Comparison of ENCODE assay signal across 21 mouse cellular contexts in genomic region chr6:29600188-29600587, GRCm38 (mm10).
"Had no signal": no experiment of that assay in that cellular context is flagged by ENCODE, and none has a peak within 500 bp of the region (broad histone marks: within the 10 kb centered on the region; RNA-seq: fewer than 3 reads in every experiment).

No protein-coding gene starts in this region.

- H3K4me3 ChIP-seq: midbrain, embryonic 10.5 days; midbrain, embryonic 12.5 days; myocyte; neural tube, embryonic 13.5 days; neural tube, embryonic 15.5 days; stomach, embryonic 15.5 days had no signal

- H3K27me3 ChIP-seq: midbrain, embryonic 12.5 days; neural tube, embryonic 13.5 days; neural tube, embryonic 15.5 days; stomach, embryonic 15.5 days had no signal

- DNase-seq: lung, adult 18-20 months; lung, embryonic 14.5 days; lung, postnatal 10 days; lung, postnatal 4 days; midbrain, embryonic 14.5 days; retina, postnatal 1 day; right cerebral cortex, adult 18-20 months; right cerebral cortex, postnatal 25 days; right cerebral cortex, postnatal 4 days; spleen, adult 18-20 months; thymus, adult 2 months; thymus, postnatal 25 days; thymus, postnatal 4 days had no signal

- H3K36me3 ChIP-seq: midbrain, embryonic 12.5 days; neural tube, embryonic 13.5 days; neural tube, embryonic 15.5 days; stomach, embryonic 15.5 days had no signal

- H3K9ac ChIP-seq: lung, embryonic 14.5 days; midbrain, embryonic 12.5 days; neural tube, embryonic 13.5 days; neural tube, embryonic 15.5 days; stomach, embryonic 15.5 days had no signal

- ATAC-seq: midbrain, embryonic 16.5 days had no signal

- H3K4me2 ChIP-seq: lung, embryonic 14.5 days; midbrain, embryonic 12.5 days; neural tube, embryonic 13.5 days; neural tube, embryonic 15.5 days; stomach, embryonic 15.5 days had no signal

- H3K27ac ChIP-seq: midbrain, embryonic 10.5 days; midbrain, embryonic 12.5 days; neural tube, embryonic 13.5 days; neural tube, embryonic 15.5 days; stomach, embryonic 15.5 days; stomach, postnatal 0 days had no signal

- H3K4me1 ChIP-seq: neural tube, embryonic 15.5 days; stomach, embryonic 15.5 days had no signal

- H3K9me3 ChIP-seq: midbrain, embryonic 10.5 days; midbrain, embryonic 12.5 days; neural tube, embryonic 13.5 days; neural tube, embryonic 15.5 days; stomach, embryonic 15.5 days had no signal
